Mouse (Mus musculus) midbrain, embryonic 11.5 days (tissue): ENCODE measurements around the gene Phlda1. TPM values are rescaled to one million over a fixed set of nuclear protein-coding genes. Genes with fewer than 3 reads are reported as not detected.
A peak's percentile ranks its signal among the peaks of the same experiment; 100 is the strongest.

Experiments used
- ATAC-seq: fragments of 200-750 bp; cut with Nextera tagmentation; 2 replicates; pipeline ENCODE4 v1.8.0; 2017; ENCODE audit warnings: moderate TSS enrichment, moderate library complexity; ENCODE audit not compliant: low FRiP score
- DNase-seq: peaks from one replicate; pipeline ENCODE4 v3.0.0; 2015; ENCODE audit warnings: low spot score; ENCODE audit errors: missing footprints
- H3K27ac ChIP-seq: fragments of 300-500 bp; sonication (generic); 2 replicates; pipeline ENCODE4 v1.5.1; 2014; ENCODE audit warnings: low read depth, low read length
- H3K27me3 ChIP-seq: fragments of 300-500 bp; sonication (generic); 2 replicates; pipeline ENCODE4 v1.6.1; 2014; ENCODE audit warnings: mild to moderate bottlenecking, low read length, moderate library complexity, mixed read lengths; ENCODE audit not compliant: control insufficient read depth, insufficient read depth
- H3K36me3 ChIP-seq: fragments of 300-500 bp; sonication (generic); 2 replicates; pipeline ENCODE4 v1.6.1; 2014; ENCODE audit warnings: mild to moderate bottlenecking, low read length, moderate library complexity, mixed read lengths; ENCODE audit not compliant: control insufficient read depth, insufficient read depth
- H3K4me1 ChIP-seq: fragments of 300-500 bp; sonication (generic); 2 replicates; pipeline ENCODE4 v1.6.1; 2014; ENCODE audit warnings: low read length; ENCODE audit not compliant: control insufficient read depth, insufficient read depth
- H3K4me2 ChIP-seq: fragments of 300-500 bp; sonication (generic); 2 replicates; pipeline ENCODE4 v1.6.1; 2014; ENCODE audit warnings: mild to moderate bottlenecking, moderate library complexity
- H3K4me3 ChIP-seq: fragments of 300-500 bp; sonication (generic); 2 replicates; pipeline ENCODE4 v1.5.1; 2014; ENCODE audit warnings: low read depth, low read length
- H3K9ac ChIP-seq: fragments of 300-500 bp; sonication (generic); 2 replicates; pipeline ENCODE4 v1.6.1; 2014; ENCODE audit warnings: low read length
- H3K9me3 ChIP-seq: fragments of 300-500 bp; sonication (generic); 2 replicates; pipeline ENCODE4 v1.6.1; 2016; ENCODE audit warnings: low read length; ENCODE audit not compliant: control insufficient read depth
- WGBS: fragments of 180-500 bp; shearing (Covaris S2); extraction: QIAGEN DNeasy Blood & Tissue Kit; methylation state at CpG from one replicate; pipeline ENCODE4 v1.1.7; 2014; 5-methylcytosine and 5-hydroxymethylcytosine counted together
- polyA plus RNA-seq: library from polyadenylated mRNA; unstranded; fragments of >200 nt; fragmentation: Nextera tagmentation; extraction: Ambion mirVana; gene quantifications from 2 replicates; pipeline ENCODE4 v1.2.1, GENCODE M21; 2014

Phlda1 gene
- polyA plus RNA-seq, 1 experiment from 2014 or later: 13.1 TPM

- no peak overlapping the region for H3K9ac ChIP-seq
- H3K9me3 ChIP-seq: no peaks in the 10 kb centered on the region
- H3K27ac ChIP-seq: no peak overlapping the region
- WGBS: 9% methylated on average over 7 of the region's 7 CpGs
- H3K4me2 ChIP-seq: peak overlapping the region; percentile 67
- ATAC-seq (no peak), DNase-seq (no peak)
- H3K36me3 ChIP-seq: no peaks in the 10 kb centered on the region
- H3K27me3 ChIP-seq: no peaks in the 10 kb centered on the region
- peaks cover 5% of the 10 kb centered on the region; the same call in 1 of the 2 replicates for H3K4me1 ChIP-seq
- peak overlapping the region; percentile 66 for H3K4me3 ChIP-seq
These were observed 2.4 kb downstream of the Phlda1 start for GRCm38 (mm10) chr10:111508324-111509080.

GRCm38 (mm10) chr10:111509103-111509784, 3.2 kb downstream of the Phlda1 start:
- no peak overlapping the region for H3K27ac ChIP-seq
- no peak overlapping the region for H3K9ac ChIP-seq
- H3K4me1 ChIP-seq: peaks cover 5% of the 10 kb centered on the region; the same call in 1 of the 2 replicates
- H3K36me3 ChIP-seq: no peaks in the 10 kb centered on the region
- H3K27me3 ChIP-seq: no peaks in the 10 kb centered on the region
- DNase-seq (no peak), ATAC-seq (no peak)
- H3K9me3 ChIP-seq: no peaks in the 10 kb centered on the region
- no peak overlapping the region for H3K4me3 ChIP-seq
- H3K4me2 ChIP-seq: peak overlapping the region; percentile 67; the same call in 1 of the 2 replicates
- 22% methylated on average over 8 of the region's 8 CpGs for WGBS

GRCm38 (mm10) chr10:111509981-111510380, 3.9 kb downstream of the Phlda1 start:
- no peak overlapping the region for H3K9ac ChIP-seq
- H3K4me3 ChIP-seq: no peak overlapping the region
- H3K4me2 ChIP-seq: no peak overlapping the region
- 82% methylated on average over 7 of the region's 7 CpGs for WGBS
- H3K9me3 ChIP-seq: no peaks in the 10 kb centered on the region
- H3K4me1 ChIP-seq: peaks cover 5% of the 10 kb centered on the region; the same call in 1 of the 2 replicates
- no peaks in the 10 kb centered on the region for H3K27me3 ChIP-seq
- ATAC-seq (no peak), DNase-seq (no peak)
- no peak overlapping the region for H3K27ac ChIP-seq
- H3K36me3 ChIP-seq: no peaks in the 10 kb centered on the region

- no peaks in the 10 kb centered on the region for H3K36me3 ChIP-seq
- no peak overlapping the region for H3K9ac ChIP-seq
- no peak overlapping the region for H3K27ac ChIP-seq
- no peaks in the 10 kb centered on the region for H3K27me3 ChIP-seq
- 60% methylated on average over 7 of the region's 7 CpGs for WGBS
- DNase-seq (no peak), ATAC-seq (no peak)
- H3K4me2 ChIP-seq: no peak overlapping the region
- no peak overlapping the region for H3K4me3 ChIP-seq
- peaks cover 5% of the 10 kb centered on the region; the same call in 1 of the 2 replicates for H3K4me1 ChIP-seq
- H3K9me3 ChIP-seq: no peaks in the 10 kb centered on the region
These were observed 4.7 kb downstream of the Phlda1 start for GRCm38 (mm10) chr10:111510798-111511197.

GRCm38 (mm10) chr10:111512036-111512568, 6.0 kb downstream of the Phlda1 start:
- 86% methylated on average over 10 of the region's 10 CpGs for WGBS
- Histone ChIP-seq H3K9me3 (no peaks in the 10 kb centered on the region), H3K36me3 (no peaks in the 10 kb centered on the region), H3K9ac (no peak overlapping the region), H3K4me1 (peaks cover 5% of the 10 kb centered on the region; the same call in 1 of the 2 replicates), H3K27me3 (no peaks in the 10 kb centered on the region), H3K27ac (no peak overlapping the region), H3K4me3 (no peak overlapping the region), H3K4me2 (no peak overlapping the region)
- DNase-seq: no peak
- no peak for ATAC-seq

GRCm38 (mm10) chr10:111514282-111514885, 8.3 kb downstream of the Phlda1 start:
- Histone ChIP-seq H3K4me1 (no peaks in the 10 kb centered on the region), H3K27me3 (no peaks in the 10 kb centered on the region), H3K36me3 (no peaks in the 10 kb centered on the region), H3K9me3 (no peaks in the 10 kb centered on the region), H3K27ac (no peak overlapping the region), H3K4me3 (no peak overlapping the region), H3K4me2 (no peak overlapping the region), H3K9ac (no peak overlapping the region)
- DNase-seq (no peak), ATAC-seq (no peak)
- WGBS: 91% methylated on average over 5 of the region's 5 CpGs

GRCm38 (mm10) chr10:111515071-111516010, 9.3 kb downstream of the Phlda1 start:
- H3K4me1 ChIP-seq: peaks cover 6% of the 10 kb centered on the region
- WGBS: 89% methylated on average over 17 of the region's 17 CpGs

GRCm38 (mm10) chr10:111516172-111516588, 10.1 kb downstream of the Phlda1 start:
- 76% methylated on average over 13 of the region's 13 CpGs for WGBS
- H3K4me3 ChIP-seq: no peak overlapping the region
- no peaks in the 10 kb centered on the region for H3K27me3 ChIP-seq
- no peak overlapping the region for H3K9ac ChIP-seq
- H3K36me3 ChIP-seq: no peaks in the 10 kb centered on the region
- peaks cover 6% of the 10 kb centered on the region for H3K4me1 ChIP-seq
- no peak for DNase-seq
- no peak overlapping the region for H3K27ac ChIP-seq
- ATAC-seq: no peak
- H3K9me3 ChIP-seq: no peaks in the 10 kb centered on the region
- H3K4me2 ChIP-seq: no peak overlapping the region

More at GRCm38 (mm10) chr10:111515071-111516010, 9.3 kb downstream of the Phlda1 start:
- DNase-seq (no peak), ATAC-seq (no peak)
- no peaks in the 10 kb centered on the region for H3K9me3 ChIP-seq
- H3K4me3 ChIP-seq: no peak overlapping the region
- no peak overlapping the region for H3K27ac ChIP-seq
- H3K9ac ChIP-seq: no peak overlapping the region
- H3K36me3 ChIP-seq: no peaks in the 10 kb centered on the region
- H3K4me2 ChIP-seq: no peak overlapping the region
- no peaks in the 10 kb centered on the region for H3K27me3 ChIP-seq
